Mouse (Mus musculus): ENCODE data around the gene Zbtb20.

Zbtb20 gene

DNA sequence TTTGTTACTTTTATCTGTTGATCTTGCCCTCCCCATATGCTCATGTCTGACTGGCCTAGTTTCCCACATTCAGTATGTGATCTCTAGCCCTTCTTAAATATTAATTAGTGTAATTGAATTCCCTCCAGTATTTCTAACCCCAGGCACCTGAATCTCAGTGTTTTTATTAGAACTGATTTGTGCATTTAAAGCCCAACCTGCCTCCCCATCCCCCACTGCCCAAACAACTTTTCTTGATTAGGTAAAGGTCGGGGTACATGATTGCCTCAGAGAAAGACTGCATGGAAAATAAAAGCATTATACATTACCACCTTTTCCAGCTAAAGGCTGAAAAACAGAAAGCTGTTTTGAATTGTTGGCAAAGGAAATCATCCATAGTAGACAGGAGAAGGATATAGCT lies 383.8 kb downstream of the Zbtb20 start:
- TF ChIP-seq GATA4 (IDR thresholded peaks at IDR 0.05; ENCODE audit: insufficient replicate concordance, low read length): no peak

- TF ChIP-seq GATA4 (IDR thresholded peaks at IDR 0.05; ENCODE audit: insufficient replicate concordance, low read length): no peak
Measured at GRCm38 (mm10) chr16:43260862-43261261, 385.2 kb downstream of the Zbtb20 start.

GRCm38 (mm10) chr16:43274057-43274595 lies 398.4 kb downstream of the Zbtb20 start:
- TF ChIP-seq GATA4 (IDR thresholded peaks at IDR 0.05; ENCODE audit: insufficient replicate concordance, low read length): no peak

DNA sequence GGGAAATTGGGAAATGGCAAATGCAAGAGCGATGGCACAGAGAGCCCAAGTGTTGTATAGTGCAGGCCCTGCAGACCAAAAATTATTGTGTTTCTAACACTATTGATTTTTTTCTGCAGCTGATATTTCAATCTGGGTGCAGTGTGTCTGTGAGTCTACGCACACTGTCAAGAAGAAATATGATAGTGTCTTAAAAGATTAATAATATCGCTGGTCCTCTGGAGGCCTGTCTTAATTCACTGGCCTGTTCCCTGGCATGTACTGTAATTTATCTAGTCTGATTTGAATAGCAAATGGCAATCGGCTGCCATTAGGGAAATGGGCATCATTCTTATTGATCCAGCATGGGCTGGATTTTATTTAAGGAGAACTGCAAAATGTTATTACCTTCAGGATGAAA lies 401.1 kb downstream of the Zbtb20 start:
- no peak for TF ChIP-seq GATA4 (IDR thresholded peaks at IDR 0.05; ENCODE audit: insufficient replicate concordance, low read length)

DNA sequence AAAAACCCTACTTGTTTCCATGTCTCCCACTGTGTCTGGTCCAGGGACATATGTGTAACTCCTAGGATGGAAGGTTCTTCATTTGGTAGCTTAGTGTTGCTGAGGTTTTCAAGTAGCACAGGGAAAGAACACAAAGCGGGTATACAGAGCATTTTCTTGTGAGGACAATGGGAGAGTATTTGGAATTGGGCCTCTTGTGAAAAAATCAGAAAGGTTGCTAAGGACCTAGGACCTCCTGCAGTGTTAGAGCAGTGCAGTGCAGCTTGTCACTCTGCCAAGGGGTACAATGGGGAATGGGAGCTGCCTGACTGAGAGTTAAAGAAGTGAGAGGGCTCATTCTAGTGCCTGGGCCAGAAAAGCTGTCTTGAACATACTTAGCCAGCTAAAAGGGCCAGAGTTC lies 410.6 kb downstream of the Zbtb20 start:
- TF ChIP-seq GATA4 (IDR thresholded peaks at IDR 0.05; ENCODE audit: insufficient replicate concordance, low read length): no peak

DNA sequence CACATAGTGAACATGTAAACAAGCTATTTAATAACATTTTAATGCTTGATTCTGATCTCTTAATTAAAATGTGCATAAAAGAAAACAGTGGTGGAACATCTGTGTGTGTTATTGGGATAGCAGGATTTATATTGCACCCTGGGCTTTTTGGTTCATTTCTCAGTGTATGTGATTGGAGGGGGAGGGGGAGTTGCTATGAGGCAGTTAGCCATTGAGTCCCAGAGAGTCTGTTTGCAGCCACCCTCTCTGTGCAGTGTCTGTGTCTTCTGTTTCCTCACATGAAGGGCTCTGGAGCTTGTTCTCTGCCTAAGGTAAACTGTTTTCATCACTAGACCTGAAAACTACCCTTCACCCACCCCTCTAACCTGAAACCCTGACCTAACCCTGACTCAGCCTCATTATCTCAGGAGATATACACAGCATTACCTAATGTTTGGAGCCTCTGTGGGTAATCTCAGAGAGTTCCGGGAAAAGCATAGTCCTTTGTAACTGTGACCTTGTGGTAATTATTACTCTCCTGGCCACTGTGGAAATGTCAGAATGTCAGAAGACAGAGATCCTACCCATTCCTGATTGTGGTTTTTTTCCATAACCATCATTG lies 411.2 kb downstream of the Zbtb20 start:
- TF ChIP-seq GATA4 (IDR thresholded peaks at IDR 0.05; ENCODE audit: insufficient replicate concordance, low read length): no peak

GRCm38 (mm10) chr16:43291423-43291822 lies 415.7 kb downstream of the Zbtb20 start:
- no peak for TF ChIP-seq GATA4 (IDR thresholded peaks at IDR 0.05; ENCODE audit: insufficient replicate concordance, low read length)

- no peak for TF ChIP-seq GATA4 (IDR thresholded peaks at IDR 0.05; ENCODE audit: insufficient replicate concordance, low read length)
Measured at GRCm38 (mm10) chr16:43297953-43298596, 422.4 kb downstream of the Zbtb20 start.

- TF ChIP-seq GATA4 (IDR thresholded peaks at IDR 0.05; ENCODE audit: insufficient replicate concordance, low read length): no peak
Measured at GRCm38 (mm10) chr16:43300420-43300819, 424.7 kb downstream of the Zbtb20 start.

DNA sequence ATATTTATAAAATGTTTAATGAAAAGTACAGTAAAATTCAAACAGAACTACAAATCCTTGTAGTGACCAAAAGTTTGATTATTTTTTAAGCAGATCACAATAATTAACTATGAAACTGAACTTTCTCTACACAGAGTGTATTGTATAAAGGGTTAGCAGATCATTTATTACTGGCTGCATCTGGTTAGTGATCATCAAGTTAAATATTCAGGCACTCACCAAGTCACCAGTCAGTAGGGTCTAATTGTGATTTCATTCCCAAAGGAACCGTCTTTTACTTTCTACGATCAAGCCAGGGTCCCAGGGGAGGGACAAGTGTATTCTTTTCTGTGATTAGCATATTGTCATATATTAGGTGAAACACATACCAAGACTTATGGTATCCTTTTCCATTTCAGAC lies 426.5 kb downstream of the Zbtb20 start:
- TF ChIP-seq GATA4 (IDR thresholded peaks at IDR 0.05; ENCODE audit: insufficient replicate concordance, low read length): no peak

- no peak for TF ChIP-seq GATA4 (IDR thresholded peaks at IDR 0.05; ENCODE audit: insufficient replicate concordance, low read length)
Measured at GRCm38 (mm10) chr16:43303245-43304197, 427.8 kb downstream of the Zbtb20 start.

- TF ChIP-seq GATA4 (IDR thresholded peaks at IDR 0.05; ENCODE audit: insufficient replicate concordance, low read length): no peak
Measured at GRCm38 (mm10) chr16:43309968-43310431, 434.3 kb downstream of the Zbtb20 start.

DNA sequence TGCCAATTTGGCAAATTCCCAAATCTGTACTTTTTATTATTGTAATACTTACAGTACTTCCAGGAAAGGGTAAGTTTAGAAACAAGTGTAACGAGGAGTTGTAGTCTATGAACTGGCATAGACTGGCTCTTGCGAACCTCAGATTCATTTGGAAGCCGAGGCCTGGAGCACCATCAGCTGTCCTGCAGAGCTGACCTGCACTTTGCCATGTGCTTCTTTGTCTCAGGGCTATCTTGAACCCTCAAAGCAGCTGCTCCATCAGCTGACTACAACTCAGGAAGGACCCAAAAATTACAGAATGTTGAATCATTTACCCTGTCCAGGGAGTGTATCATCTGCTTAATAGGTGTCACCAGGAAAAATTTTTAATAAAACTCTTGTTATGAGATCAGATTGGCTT lies 448.3 kb downstream of the Zbtb20 start:
- no peak for TF ChIP-seq GATA4 (IDR thresholded peaks at IDR 0.05; ENCODE audit: insufficient replicate concordance, low read length)

DNA sequence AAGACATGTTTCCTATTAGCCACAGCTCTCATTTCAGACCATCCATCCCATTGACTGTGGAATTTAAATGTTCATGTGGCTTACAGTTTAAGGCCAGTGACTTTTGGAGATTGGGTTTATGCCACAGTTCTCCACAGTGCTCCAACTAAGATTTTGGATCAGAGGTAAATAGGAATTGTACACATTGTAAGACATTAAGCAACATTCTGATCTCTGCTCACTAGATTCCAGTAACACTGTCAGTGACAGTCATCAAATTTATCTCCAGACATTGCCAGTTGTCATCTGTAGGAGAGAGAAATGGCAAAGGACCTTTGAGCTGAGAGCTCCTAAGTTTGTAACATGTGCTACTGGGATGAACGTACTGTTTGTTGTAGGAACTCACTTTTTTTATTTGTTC lies 452.5 kb downstream of the Zbtb20 start:
- TF ChIP-seq GATA4 (IDR thresholded peaks at IDR 0.05; ENCODE audit: insufficient replicate concordance, low read length): no peak

- no peak for TF ChIP-seq GATA4 (IDR thresholded peaks at IDR 0.05; ENCODE audit: insufficient replicate concordance, low read length)
Measured at GRCm38 (mm10) chr16:43330206-43330605, 454.5 kb downstream of the Zbtb20 start.

Data from liver, adult (tissue).